Mouse (Mus musculus) colon, adult 2 months (tissue): ENCODE measurements around the gene Fam181b. TPM values are rescaled to one million over a fixed set of nuclear protein-coding genes. Genes with fewer than 3 reads are reported as not detected.

Source experiments
- polyA plus RNA-seq: library from polyadenylated mRNA; depleted of rRNA; stranded (reverse); fragments of >200 nt; gene quantifications from 2 replicates; pipeline ENCODE4 v1.2.3, GENCODE M21; 2012; rRNA removed

Fam181b gene
- polyA plus RNA-seq = 1.1 and 1.3 TPM in 2 replicates

DNA sequence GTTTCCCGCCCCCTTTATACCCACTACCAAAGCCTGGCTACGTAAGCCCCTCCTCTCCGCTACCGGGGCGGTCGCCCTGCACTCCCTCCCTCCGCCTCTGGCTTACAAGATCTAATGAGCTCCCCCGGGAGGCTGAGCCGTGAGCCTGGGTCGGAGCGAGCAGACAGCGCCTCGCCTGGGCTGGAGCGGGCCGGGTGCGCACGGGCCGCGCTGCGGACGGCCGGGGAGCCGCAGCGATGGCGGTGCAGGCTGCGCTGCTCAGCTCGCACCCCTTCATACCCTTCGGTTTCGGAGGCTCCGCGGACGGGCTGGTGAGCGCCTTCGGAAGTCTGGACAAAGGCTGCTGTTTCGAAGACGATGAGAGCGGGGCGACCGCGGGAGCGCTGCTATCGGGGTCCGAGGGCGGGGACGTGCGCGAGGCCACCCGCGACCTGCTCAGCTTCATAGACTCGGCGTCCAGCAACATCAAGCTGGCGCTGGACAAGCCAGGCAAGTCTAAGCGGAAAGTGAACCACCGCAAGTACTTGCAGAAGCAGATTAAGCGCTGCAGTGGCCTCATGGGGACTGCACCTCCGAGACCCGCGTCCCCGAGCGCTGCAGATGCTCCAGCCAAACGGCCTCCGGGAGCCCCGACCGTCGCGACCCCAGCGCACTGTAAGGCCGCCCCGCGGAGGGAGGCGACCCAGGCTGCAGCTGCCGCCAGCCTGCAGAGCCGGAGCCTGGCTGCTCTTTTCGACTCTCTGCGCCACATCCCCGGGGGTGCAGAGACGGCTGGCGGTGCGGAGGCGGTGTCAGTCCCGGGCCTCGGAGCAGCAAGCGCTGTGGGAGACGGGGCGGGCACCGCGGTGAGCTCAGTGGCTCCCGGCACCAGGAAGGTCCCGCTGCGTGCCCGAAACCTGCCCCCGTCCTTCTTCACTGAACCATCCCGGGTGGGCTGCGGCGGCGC lies at the start of gene Fam181b:
TSS of gene Fam181b (plus strand) at position 81 of the 946 bp plus-strand sequence.

Other genes with a start within 250 kb of the Fam181b start
- 0.08 TPM in 2 replicates for gene Ddias, start 205.6 kb upstream of the Fam181b start, polyA plus RNA-seq
- gene Prcp, start 205.4 kb upstream of the Fam181b start, polyA plus RNA-seq = 18.6 and 25.1 TPM in 2 replicates